Mouse (Mus musculus): ENCODE measurements at regions not wholly inside any gene's neighbourhood (a gene's known extent, or its start where the extent isn't known, plus 50 kb on each side); places are given as distances from the start of the nearest gene placed in this dataset.

DNA sequence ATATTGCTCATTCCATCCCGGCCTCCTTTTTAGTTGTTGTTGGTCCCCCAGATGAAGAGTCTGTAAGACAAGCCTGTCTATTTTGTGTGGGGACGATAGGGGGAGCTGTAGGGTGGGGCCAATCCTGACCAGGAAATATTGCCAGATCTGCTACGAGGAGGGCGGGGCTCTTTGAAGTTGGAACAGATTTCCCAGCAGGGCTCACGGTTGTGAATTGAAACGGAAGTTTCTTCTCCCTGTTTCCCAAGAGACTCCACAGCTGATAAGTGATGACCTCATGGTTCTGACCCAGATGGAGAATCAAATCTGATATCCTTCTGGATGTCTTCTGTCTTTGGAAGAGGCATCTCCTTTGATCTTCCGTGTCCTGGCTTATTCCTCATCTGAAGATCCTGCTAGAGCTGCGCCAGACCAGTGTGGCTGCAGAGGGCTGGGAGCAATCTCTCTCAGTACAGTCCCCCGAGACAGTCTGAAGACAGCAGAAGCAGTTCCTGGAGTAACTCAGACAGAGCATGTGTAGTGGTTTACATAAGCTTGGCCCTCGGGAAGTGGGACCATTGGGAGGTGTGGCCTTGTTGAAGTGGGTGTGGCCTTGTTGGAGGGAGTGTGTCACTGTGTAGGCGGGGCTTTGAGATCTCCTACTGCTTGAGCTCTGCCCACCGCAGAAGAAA lies 61.9 kb upstream of the Ctbp2 start:
- Histone ChIP-seq H3ac (ENCODE audit: control insufficient read depth, insufficient read length) (no peak overlapping the region), H3K36me3 (ENCODE audit: control insufficient read depth, insufficient read depth) (no peaks in the 10 kb centered on the region), H3K4me2 (ENCODE audit: low read depth) (peak overlapping the region; percentile 63), H3K27me3 (ENCODE audit: control insufficient read depth, insufficient read depth, insufficient read length) (no peaks in the 10 kb centered on the region), H3K4me3 (no peak overlapping the region), H3K79me2 (ENCODE audit: control insufficient read depth, insufficient read depth) (no peaks in the 10 kb centered on the region)
- TF ChIP-seq REST (IDR thresholded peaks at IDR 0.05; ENCODE audit: insufficient read depth, insufficient read length): no peak
- TF ChIP-seq MYOG (IDR thresholded peaks at IDR 0.05; ENCODE audit: control insufficient read depth in 1 of 3, insufficient read depth in 1 of 3, insufficient read length in 2 of 3, low read depth in 2 of 3): no peak
- no peak for TF ChIP-seq MAX (IDR thresholded peaks at IDR 0.05; ENCODE audit: low read depth)
- no peak for TF ChIP-seq SRF (IDR thresholded peaks at IDR 0.05; ENCODE audit: control insufficient read depth, insufficient read length, low read depth)
- no peak for TF ChIP-seq USF1 (IDR thresholded peaks at IDR 0.05; ENCODE audit: low read depth)
- TF ChIP-seq MYOD1 (IDR thresholded peaks at IDR 0.05; ENCODE audit: control insufficient read depth in 1 of 3, insufficient read length in 2 of 3, low read depth in 2 of 3): no peak
- no peak for TF ChIP-seq POLR2AphosphoS2 (IDR thresholded peaks at IDR 0.05; ENCODE audit: insufficient read length, low read depth)

DNA sequence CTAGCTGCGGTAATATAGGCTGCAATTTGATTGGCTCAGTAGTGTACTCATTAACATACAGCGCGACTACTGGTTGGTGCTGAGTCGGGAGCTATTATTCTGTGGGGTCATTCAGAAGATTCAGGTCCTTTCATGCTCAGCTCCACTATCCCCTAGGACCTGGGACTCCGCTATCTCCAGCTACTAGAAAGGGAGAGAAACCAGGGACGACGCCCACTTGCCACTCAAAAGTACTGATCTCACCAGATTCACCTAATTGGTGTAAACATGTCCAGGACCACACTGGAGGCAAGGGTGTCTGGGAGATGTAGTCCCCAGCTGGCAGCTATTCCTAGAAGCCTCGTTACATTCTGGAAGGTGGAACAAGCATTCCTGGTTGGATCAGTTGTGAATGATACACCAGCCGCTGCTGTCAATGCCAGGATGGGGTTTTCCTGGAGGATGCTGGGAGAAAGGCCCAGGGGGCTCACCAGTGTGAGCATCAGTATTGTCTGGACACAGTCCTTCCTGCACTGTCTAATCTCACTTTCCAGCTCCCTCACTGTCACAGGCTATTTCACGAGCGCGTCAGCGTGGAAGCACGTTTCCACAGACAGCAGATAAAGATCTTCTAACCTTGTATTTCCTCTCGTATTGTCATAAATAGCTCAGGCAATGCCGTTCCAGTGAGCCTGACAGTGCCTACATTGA lies 60.9 kb upstream of the Ctbp2 start:
- no peak for TF ChIP-seq POLR2AphosphoS2 (IDR thresholded peaks at IDR 0.05; ENCODE audit: insufficient read length, low read depth)
- TF ChIP-seq MAX (IDR thresholded peaks at IDR 0.05; ENCODE audit: low read depth): no peak
- TF ChIP-seq TCF12 (IDR thresholded peaks at IDR 0.05; ENCODE audit: insufficient read depth, poor library complexity, severe bottlenecking): no peak
- TF ChIP-seq MYOD1 (IDR thresholded peaks at IDR 0.05; ENCODE audit: control insufficient read depth in 1 of 3, insufficient read length in 2 of 3, low read depth in 2 of 3): no peak
- TF ChIP-seq POLR2A (IDR thresholded peaks at IDR 0.05; ENCODE audit: insufficient read length, low read depth): no peak
- TF ChIP-seq E2F4 (IDR thresholded peaks at IDR 0.05; ENCODE audit: insufficient read depth): no peak
- TF ChIP-seq MYOG (IDR thresholded peaks at IDR 0.05; ENCODE audit: control insufficient read depth in 1 of 3, insufficient read depth in 1 of 3, insufficient read length in 2 of 3, low read depth in 2 of 3): no peak
- no peak for TF ChIP-seq TCF3 (IDR thresholded peaks at IDR 0.05; ENCODE audit: insufficient read length, low read depth)
- TF ChIP-seq USF1 (IDR thresholded peaks at IDR 0.05; ENCODE audit: low read depth): no peak
- TF ChIP-seq REST (IDR thresholded peaks at IDR 0.05; ENCODE audit: insufficient read depth, insufficient read length): no peak
- Histone ChIP-seq H3ac (ENCODE audit: control insufficient read depth, insufficient read length) (no peak overlapping the region), H3K36me3 (ENCODE audit: control insufficient read depth, insufficient read depth) (no peaks in the 10 kb centered on the region), H3K4me2 (ENCODE audit: low read depth) (peak overlapping the region; percentile 63), H3K79me2 (ENCODE audit: control insufficient read depth, insufficient read depth) (no peaks in the 10 kb centered on the region), H3K4me3 (no peak overlapping the region), H3K27me3 (ENCODE audit: control insufficient read depth, insufficient read depth, insufficient read length) (no peaks in the 10 kb centered on the region)

DNA sequence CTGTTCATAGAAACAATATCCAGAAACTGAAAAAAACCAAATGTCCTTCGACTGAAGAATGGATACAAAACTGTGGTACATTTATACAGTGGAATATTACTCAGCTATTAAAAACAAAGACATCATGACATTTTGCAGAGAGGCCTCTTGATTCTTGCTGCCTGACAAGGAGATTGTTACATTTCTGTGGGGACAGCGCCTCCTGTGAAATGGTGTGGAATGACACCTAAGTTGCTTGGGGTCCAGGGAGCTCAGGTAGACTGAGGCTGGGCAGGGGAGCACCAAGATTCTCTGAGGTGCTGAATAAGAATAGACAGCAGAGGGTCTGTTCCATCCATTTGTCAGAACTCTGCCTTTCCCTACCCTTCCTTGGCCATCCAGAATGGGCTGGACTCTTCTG lies 57.2 kb upstream of the Ctbp2 start:
- no peaks in the 10 kb centered on the region for H3K27me3 ChIP-seq (ENCODE audit: control insufficient read depth, insufficient read depth, insufficient read length)
- H3K4me3 ChIP-seq: no peak overlapping the region
- no peaks in the 10 kb centered on the region for H3K36me3 ChIP-seq (ENCODE audit: control insufficient read depth, insufficient read depth)
- TF ChIP-seq MAX (IDR thresholded peaks at IDR 0.05; ENCODE audit: low read depth) (no peak), TCF12 (IDR thresholded peaks at IDR 0.05; ENCODE audit: insufficient read depth, poor library complexity, severe bottlenecking) (no peak), TCF3 (IDR thresholded peaks at IDR 0.05; ENCODE audit: insufficient read length, low read depth) (no peak), E2F4 (IDR thresholded peaks at IDR 0.05; ENCODE audit: insufficient read depth) (no peak), MYOG (IDR thresholded peaks at IDR 0.05; ENCODE audit: control insufficient read depth in 1 of 3, insufficient read depth in 1 of 3, insufficient read length in 2 of 3, low read depth in 2 of 3) (no peak), REST (IDR thresholded peaks at IDR 0.05; ENCODE audit: insufficient read depth, insufficient read length) (no peak), POLR2A (IDR thresholded peaks at IDR 0.05; ENCODE audit: insufficient read length, low read depth) (no peak), SRF (IDR thresholded peaks at IDR 0.05; ENCODE audit: control insufficient read depth, insufficient read length, low read depth) (no peak), POLR2AphosphoS2 (IDR thresholded peaks at IDR 0.05; ENCODE audit: insufficient read length, low read depth) (no peak), MYOD1 (IDR thresholded peaks at IDR 0.05; ENCODE audit: control insufficient read depth in 1 of 3, insufficient read length in 2 of 3, low read depth in 2 of 3) (no peak), CEBPB (IDR thresholded peaks at IDR 0.05; ENCODE audit: insufficient read depth, poor library complexity, severe bottlenecking) (no peak), USF1 (IDR thresholded peaks at IDR 0.05; ENCODE audit: low read depth) (no peak)
- H3ac ChIP-seq (ENCODE audit: control insufficient read depth, insufficient read length): no peak overlapping the region
- H3K4me2 ChIP-seq (ENCODE audit: low read depth): no peak overlapping the region
- H3K79me2 ChIP-seq (ENCODE audit: control insufficient read depth, insufficient read depth): no peaks in the 10 kb centered on the region

DNA sequence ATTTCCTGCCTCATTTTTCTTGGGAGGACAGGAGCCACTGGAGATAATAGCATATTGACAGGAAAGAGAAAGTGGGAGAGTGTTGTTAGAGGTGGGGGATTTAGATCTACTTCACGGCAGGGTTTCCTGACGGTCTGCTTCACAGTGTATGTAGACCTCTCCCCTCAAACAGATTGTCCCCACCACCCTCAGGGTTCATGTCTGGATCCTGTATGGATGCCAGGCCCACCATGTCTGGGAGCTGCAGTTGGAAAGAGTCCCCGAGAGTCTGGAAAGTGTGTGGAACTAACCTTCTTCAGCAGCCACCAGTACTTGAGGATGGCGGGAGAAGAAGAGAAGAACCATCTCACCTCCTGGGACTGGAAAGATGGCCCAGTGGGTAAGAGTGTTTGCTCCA lies 53.0 kb upstream of the Ctbp2 start:
- Histone ChIP-seq H3ac (ENCODE audit: control insufficient read depth, insufficient read length) (no peak overlapping the region), H3K27me3 (ENCODE audit: control insufficient read depth, insufficient read depth, insufficient read length) (no peaks in the 10 kb centered on the region), H3K4me3 (no peak overlapping the region), H3K36me3 (ENCODE audit: control insufficient read depth, insufficient read depth) (no peaks in the 10 kb centered on the region), H3K79me2 (ENCODE audit: control insufficient read depth, insufficient read depth) (no peaks in the 10 kb centered on the region), H3K4me2 (ENCODE audit: low read depth) (peak overlapping the region; percentile 10)
- TF ChIP-seq TCF12 (IDR thresholded peaks at IDR 0.05; ENCODE audit: insufficient read depth, poor library complexity, severe bottlenecking) (no peak), MAX (IDR thresholded peaks at IDR 0.05; ENCODE audit: low read depth) (no peak), E2F4 (IDR thresholded peaks at IDR 0.05; ENCODE audit: insufficient read depth) (no peak), POLR2A (IDR thresholded peaks at IDR 0.05; ENCODE audit: insufficient read length, low read depth) (no peak), MYOD1 (IDR thresholded peaks at IDR 0.05; ENCODE audit: control insufficient read depth in 1 of 3, insufficient read length in 2 of 3, low read depth in 2 of 3) (no peak), CEBPB (IDR thresholded peaks at IDR 0.05; ENCODE audit: insufficient read depth, poor library complexity, severe bottlenecking) (no peak), SRF (IDR thresholded peaks at IDR 0.05; ENCODE audit: control insufficient read depth, insufficient read length, low read depth) (no peak), MYOG (IDR thresholded peaks at IDR 0.05; ENCODE audit: control insufficient read depth in 1 of 3, insufficient read depth in 1 of 3, insufficient read length in 2 of 3, low read depth in 2 of 3) (no peak), REST (IDR thresholded peaks at IDR 0.05; ENCODE audit: insufficient read depth, insufficient read length) (no peak), USF1 (IDR thresholded peaks at IDR 0.05; ENCODE audit: low read depth) (no peak), TCF3 (IDR thresholded peaks at IDR 0.05; ENCODE audit: insufficient read length, low read depth) (no peak), POLR2AphosphoS2 (IDR thresholded peaks at IDR 0.05; ENCODE audit: insufficient read length, low read depth) (no peak)
